Mouse (Mus musculus) heart, embryonic 12.5 days (tissue): ENCODE data around the gene Plcb4. TPM values are rescaled to one million over a fixed set of nuclear protein-coding genes. Genes with fewer than 3 reads are reported as not detected.
A peak's percentile ranks its signal among the peaks of the same experiment; 100 is the strongest.

Experiments used
- ATAC-seq: fragments of 200-750 bp; cut with Nextera tagmentation; 2 replicates; pipeline ENCODE4 v1.8.0; 2017; ENCODE audit warnings: moderate TSS enrichment, moderate library complexity; ENCODE audit not compliant: insufficient number of reproducible peaks, low FRiP score
- H3K27ac ChIP-seq: fragments of 300-500 bp; sonication (generic); 2 replicates; pipeline ENCODE4 v1.5.1; 2016; ENCODE audit warnings: mild to moderate bottlenecking, moderate library complexity; ENCODE audit not compliant: poor library complexity, severe bottlenecking
- H3K27me3 ChIP-seq: fragments of 300-500 bp; sonication (generic); replicated peaks from 2 replicates; pipeline ENCODE4 v1.6.1; 2016; ENCODE audit warnings: mild to moderate bottlenecking, moderate library complexity
- H3K36me3 ChIP-seq: fragments of 300-500 bp; sonication (generic); 2 replicates; pipeline ENCODE4 v1.6.1; 2016; ENCODE audit warnings: mild to moderate bottlenecking, moderate library complexity
- H3K4me1 ChIP-seq: fragments of 300-500 bp; sonication (generic); replicated peaks from 2 replicates; pipeline ENCODE4 v1.6.1; 2016; ENCODE audit warnings: mild to moderate bottlenecking
- H3K4me2 ChIP-seq: fragments of 300-500 bp; sonication (generic); 2 replicates; pipeline ENCODE4 v1.6.1; 2016; ENCODE audit warnings: mild to moderate bottlenecking, moderate library complexity
- H3K4me3 ChIP-seq: fragments of 300-500 bp; sonication (generic); 2 replicates; pipeline ENCODE4 v1.5.1; 2016; ENCODE audit warnings: mild to moderate bottlenecking
- H3K9ac ChIP-seq: fragments of 300-500 bp; sonication (generic); 2 replicates; pipeline ENCODE4 v1.6.1; 2016; ENCODE audit warnings: mild to moderate bottlenecking, moderate library complexity
- H3K9me3 ChIP-seq: fragments of 300-500 bp; sonication (generic); replicated peaks from 2 replicates; pipeline ENCODE4 v1.6.1; 2016; ENCODE audit warnings: mild to moderate bottlenecking, moderate library complexity
- WGBS: fragments of 180-500 bp; shearing (Covaris S2); methylation state at CpG from one replicate; pipeline ENCODE4 v1.1.7; 2016; 5-methylcytosine and 5-hydroxymethylcytosine counted together
- polyA plus RNA-seq: library from polyadenylated mRNA; unstranded; fragments of >200 nt; fragmentation: Nextera tagmentation; extraction: Ambion mirVana; gene quantifications from 2 replicates; pipeline ENCODE4 v1.2.1, GENCODE M21; 2016

Plcb4 gene
- polyA plus RNA-seq, 1 experiment from 2014 or later, result 33.2 TPM

DNA sequence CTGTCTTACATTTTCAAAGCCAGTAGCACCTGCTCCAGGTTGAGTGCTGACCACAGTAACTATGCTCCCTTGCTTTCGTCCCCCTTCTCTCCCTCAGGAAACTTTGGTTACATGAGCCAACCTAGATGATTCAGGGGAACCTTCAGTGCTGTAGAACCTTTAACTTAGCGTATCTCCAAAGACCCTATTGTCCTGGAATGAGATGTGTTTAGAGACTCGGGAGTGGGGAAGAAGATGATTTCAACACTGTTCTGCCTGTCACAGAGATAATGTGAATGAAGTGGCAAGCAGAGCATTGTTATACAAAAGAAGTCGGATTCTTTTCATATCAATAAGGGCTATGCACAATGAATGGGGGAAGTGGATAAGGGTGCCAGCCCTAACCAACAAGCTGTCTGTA lies 10.8 kb upstream of the Plcb4 start:
- WGBS, result 53% methylated on average over 4 of the region's 4 CpGs
- no peaks in the 10 kb centered on the region for H3K9me3 ChIP-seq
- ATAC-seq, result no peak
- H3K36me3 ChIP-seq, result no peaks in the 10 kb centered on the region
- H3K9ac ChIP-seq, result no peak overlapping the region
- H3K4me2 ChIP-seq, result no peak overlapping the region
- no peak overlapping the region for H3K27ac ChIP-seq
- H3K4me1 ChIP-seq, result no peaks in the 10 kb centered on the region
- no peaks in the 10 kb centered on the region for H3K27me3 ChIP-seq
- H3K4me3 ChIP-seq, result no peak overlapping the region

- H3K4me1 ChIP-seq, result no peaks in the 10 kb centered on the region
- H3K9me3 ChIP-seq, result no peaks in the 10 kb centered on the region
- H3K4me3 ChIP-seq, result no peak overlapping the region
- H3K36me3 ChIP-seq, result no peaks in the 10 kb centered on the region
- no peak overlapping the region for H3K27ac ChIP-seq
- no peak for ATAC-seq
- H3K4me2 ChIP-seq, result no peak overlapping the region
- H3K9ac ChIP-seq, result no peak overlapping the region
- no peaks in the 10 kb centered on the region for H3K27me3 ChIP-seq
- WGBS, result 64% methylated on average over 3 of the region's 3 CpGs
Measured at GRCm38 (mm10) chr2:135650885-135651284, 7.9 kb upstream of the Plcb4 start.

GRCm38 (mm10) chr2:135652040-135652439 lies 6.8 kb upstream of the Plcb4 start:
- WGBS, result 85% methylated on average over 6 of the region's 6 CpGs
- Histone ChIP-seq H3K4me3 (no peak overlapping the region), H3K9ac (no peak overlapping the region), H3K36me3 (no peaks in the 10 kb centered on the region), H3K27me3 (no peaks in the 10 kb centered on the region), H3K9me3 (no peaks in the 10 kb centered on the region), H3K4me2 (no peak overlapping the region), H3K4me1 (no peaks in the 10 kb centered on the region), H3K27ac (no peak overlapping the region)
- no peak for ATAC-seq

GRCm38 (mm10) chr2:135652451-135652850 lies 6.4 kb upstream of the Plcb4 start:
- no peak overlapping the region for H3K9ac ChIP-seq
- no peak overlapping the region for H3K27ac ChIP-seq
- H3K4me1 ChIP-seq, result no peaks in the 10 kb centered on the region
- no peak overlapping the region for H3K4me3 ChIP-seq
- ATAC-seq, result no peak
- H3K27me3 ChIP-seq, result no peaks in the 10 kb centered on the region
- no peak overlapping the region for H3K4me2 ChIP-seq
- H3K9me3 ChIP-seq, result no peaks in the 10 kb centered on the region
- WGBS, result 90% methylated on average over 4 of the region's 4 CpGs
- H3K36me3 ChIP-seq, result no peaks in the 10 kb centered on the region

- Histone ChIP-seq H3K27ac (no peak overlapping the region), H3K9me3 (no peaks in the 10 kb centered on the region), H3K4me1 (0 out of 2 replicates have a peak, but pooled peaks cover 3% of the 10 kb centered on the region), H3K9ac (no peak overlapping the region), H3K36me3 (no peaks in the 10 kb centered on the region), H3K4me3 (no peak overlapping the region), H3K4me2 (no peak overlapping the region), H3K27me3 (no peaks in the 10 kb centered on the region)
- no peak for ATAC-seq
- WGBS, result 70% methylated on average over 1 of the region's 1 CpGs
Measured at GRCm38 (mm10) chr2:135655948-135656347, 2.9 kb upstream of the Plcb4 start.

DNA sequence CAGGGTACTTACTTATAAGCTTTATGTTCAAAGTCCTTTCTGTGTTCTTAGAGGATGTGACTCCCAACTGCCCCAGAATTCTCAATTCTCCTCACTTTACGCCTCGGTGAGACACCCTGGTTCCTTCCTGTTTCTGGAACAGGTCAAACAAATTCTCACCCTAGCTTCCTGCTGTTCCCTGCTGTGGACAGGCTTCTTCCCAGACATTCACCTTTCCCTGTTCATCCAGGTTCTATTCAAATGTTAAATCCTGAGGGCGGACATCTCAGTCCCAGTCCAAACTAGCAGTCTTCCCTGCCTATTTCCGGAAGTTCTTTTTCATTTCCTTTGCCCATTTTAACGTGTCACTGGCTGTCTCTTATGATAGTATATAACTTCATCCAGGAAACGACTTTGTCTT lies 2.2 kb upstream of the Plcb4 start:
- no peak overlapping the region for H3K27ac ChIP-seq

DNA sequence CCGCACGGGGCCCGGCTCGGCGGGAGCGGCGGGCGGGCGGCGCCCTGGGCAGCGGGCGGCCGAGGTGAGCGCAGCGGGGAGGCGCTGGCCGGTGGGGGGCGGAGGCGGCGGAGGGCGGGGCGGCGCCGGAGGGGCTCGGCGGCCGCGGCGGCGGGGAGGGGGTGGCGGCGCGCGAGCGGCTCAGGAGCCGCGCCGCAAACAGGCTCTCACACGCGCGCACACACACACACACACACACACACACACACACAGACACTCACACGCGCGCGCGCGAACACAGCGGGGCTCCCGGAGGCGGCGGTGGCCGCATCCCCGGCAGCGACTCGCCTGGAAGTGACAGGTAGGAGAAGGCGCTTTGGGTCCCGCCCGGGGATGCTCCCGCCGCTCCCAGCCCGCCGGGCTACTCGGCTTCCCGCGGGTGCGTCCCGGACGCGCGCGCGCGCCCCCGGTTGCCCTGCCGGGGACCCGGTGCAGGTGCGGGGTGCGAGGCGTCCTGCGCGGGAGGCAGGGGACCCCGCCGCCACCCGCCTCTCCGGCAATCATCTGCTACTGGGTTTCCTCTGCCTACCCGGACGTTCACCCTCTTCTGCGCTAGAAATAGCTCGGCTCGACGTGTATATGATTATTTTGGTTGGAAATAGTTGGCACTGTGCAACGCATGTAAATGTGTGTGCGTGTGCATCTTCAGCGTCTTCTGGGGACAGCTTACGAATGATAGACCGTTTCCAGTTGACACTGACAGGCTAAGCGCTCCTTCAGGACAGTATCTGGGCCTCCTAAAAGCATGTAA lies 775 bp downstream of the Plcb4 start:
- Histone ChIP-seq H3K4me2 (peak overlapping the region; percentile 72), H3K9me3 (no peaks in the 10 kb centered on the region), H3K27me3 (no peaks in the 10 kb centered on the region), H3K4me1 (0 out of 2 replicates have a peak, but pooled peaks cover 3% of the 10 kb centered on the region), H3K9ac (peak overlapping the region; percentile 88), H3K27ac (peak overlapping the region; percentile 96), H3K4me3 (peak overlapping the region; percentile 88), H3K36me3 (peaks cover 8% of the 10 kb centered on the region; the same call in 1 of the 2 replicates)
- under 1% methylated on average over 51 of the region's 97 CpGs for WGBS
- ATAC-seq, result peak; percentile 80

More for the DNA sequence above, 2.2 kb upstream of the Plcb4 start:
- ATAC-seq, result no peak
- 68% methylated on average over 6 of the region's 6 CpGs for WGBS
- Histone ChIP-seq H3K4me1 (0 out of 2 replicates have a peak, but pooled peaks cover 3% of the 10 kb centered on the region), H3K36me3 (no peaks in the 10 kb centered on the region), H3K9ac (no peak overlapping the region), H3K4me2 (no peak overlapping the region), H3K4me3 (no peak overlapping the region), H3K27me3 (no peaks in the 10 kb centered on the region), H3K9me3 (no peaks in the 10 kb centered on the region)

DNA sequence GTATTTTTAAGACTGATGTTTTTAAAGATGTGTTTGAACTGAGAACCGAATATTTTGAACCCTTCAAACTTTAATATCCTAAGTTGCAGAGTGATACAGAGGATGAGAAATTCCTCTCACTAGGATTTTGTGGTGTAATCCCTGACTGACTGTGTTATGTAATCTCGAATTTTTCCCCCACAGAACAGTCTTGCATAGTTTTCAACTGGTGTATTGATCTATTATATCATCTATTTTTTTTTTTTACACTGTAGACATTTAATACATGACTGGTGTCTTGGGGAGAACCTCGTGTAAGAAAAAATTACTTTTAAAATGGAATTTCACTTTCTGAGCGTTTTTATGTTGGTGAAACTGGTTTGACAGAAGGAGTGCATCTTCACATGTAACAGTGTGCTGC lies 2.0 kb downstream of the Plcb4 start:
- H3K27ac ChIP-seq, result no peak overlapping the region
- 63% methylated on average over 4 of the region's 4 CpGs for WGBS
- no peak overlapping the region for H3K4me3 ChIP-seq
- H3K27me3 ChIP-seq, result no peaks in the 10 kb centered on the region
- ATAC-seq, result no peak
- no peak overlapping the region for H3K9ac ChIP-seq
- H3K4me2 ChIP-seq, result no peak overlapping the region
- peaks cover 10% of the 10 kb centered on the region; the same call in 1 of the 2 replicates for H3K36me3 ChIP-seq
- H3K9me3 ChIP-seq, result no peaks in the 10 kb centered on the region
- H3K4me1 ChIP-seq, result 0 out of 2 replicates have a peak, but pooled peaks cover 3% of the 10 kb centered on the region

- no peak for ATAC-seq
- Histone ChIP-seq H3K4me1 (no peaks in the 10 kb centered on the region), H3K36me3 (peaks cover 10% of the 10 kb centered on the region; the same call in 1 of the 2 replicates), H3K4me2 (no peak overlapping the region), H3K9me3 (no peaks in the 10 kb centered on the region), H3K9ac (no peak overlapping the region), H3K27me3 (no peaks in the 10 kb centered on the region), H3K27ac (no peak overlapping the region), H3K4me3 (no peak overlapping the region)
- WGBS, result 83% methylated on average over 1 of the region's 1 CpGs
Measured at GRCm38 (mm10) chr2:135663785-135664184, 5.0 kb downstream of the Plcb4 start.

- 86% methylated on average over 2 of the region's 2 CpGs for WGBS
- no peak for ATAC-seq
- H3K9ac ChIP-seq, result no peak overlapping the region
- H3K4me1 ChIP-seq, result 0 out of 2 replicates have a peak, but pooled peaks cover 3% of the 10 kb centered on the region
- no peaks in the 10 kb centered on the region for H3K9me3 ChIP-seq
- H3K36me3 ChIP-seq, result peaks cover 10% of the 10 kb centered on the region; the same call in 1 of the 2 replicates
- H3K4me3 ChIP-seq, result no peak overlapping the region
- no peak overlapping the region for H3K4me2 ChIP-seq
- no peak overlapping the region for H3K27ac ChIP-seq
- no peaks in the 10 kb centered on the region for H3K27me3 ChIP-seq
Measured at GRCm38 (mm10) chr2:135667496-135667895, 8.7 kb downstream of the Plcb4 start.

DNA sequence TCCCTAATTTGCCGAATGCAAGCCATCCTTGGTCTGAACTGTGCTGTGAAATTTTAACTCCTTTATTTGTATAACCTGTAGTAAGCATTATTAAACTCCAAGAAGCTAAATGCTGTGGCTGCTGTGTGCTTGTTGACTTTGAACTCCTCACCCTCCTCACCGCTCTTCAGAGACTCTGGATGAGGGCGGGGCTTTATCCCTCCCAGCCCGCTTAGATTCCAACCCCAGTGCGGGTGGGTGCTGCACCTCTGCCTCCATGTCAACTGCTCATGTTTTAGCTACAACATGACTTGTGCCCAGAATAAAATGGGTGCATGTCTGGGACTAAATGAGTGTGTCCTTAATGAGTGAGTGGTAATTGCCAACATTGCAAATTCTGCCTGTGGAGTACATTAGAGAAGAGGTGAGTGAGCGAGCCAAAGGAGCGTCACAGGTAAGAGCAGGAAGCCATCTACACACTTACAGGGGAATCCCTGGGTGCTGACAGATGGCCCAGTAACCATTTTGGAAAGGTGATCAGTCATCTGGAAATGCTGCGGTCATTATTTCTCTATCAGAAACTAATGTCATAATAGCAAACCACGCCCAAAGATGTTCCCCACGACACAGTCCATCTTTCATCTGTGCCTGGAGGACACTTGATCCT lies 13.8 kb downstream of the Plcb4 start:
- Histone ChIP-seq H3K27me3 (no peaks in the 10 kb centered on the region), H3K4me3 (no peak overlapping the region), H3K9ac (no peak overlapping the region), H3K4me1 (peaks cover 15% of the 10 kb centered on the region), H3K27ac (no peak overlapping the region), H3K36me3 (no peaks in the 10 kb centered on the region), H3K4me2 (no peak overlapping the region), H3K9me3 (no peaks in the 10 kb centered on the region)
- no peak for ATAC-seq
- 76% methylated on average over 10 of the region's 10 CpGs for WGBS
